Mouse (Mus musculus) urinary bladder, postnatal 36 days (tissue): ENCODE measurements around the gene Rnf135.
"Not testable (repeated sequence)": the region's sequence is repeated elsewhere in the genome, so short reads cannot be mapped to it uniquely, and the experiment has no call there.

ENCODE experiments used
- DNase-seq, 2 experiments: peaks; one replicate each; pipeline ENCODE4 v3.0.0; 2022; ENCODE audit warnings: low spot score in 2 of 2, mixed read lengths in 1 of 2

Gene Rnf135

DNA sequence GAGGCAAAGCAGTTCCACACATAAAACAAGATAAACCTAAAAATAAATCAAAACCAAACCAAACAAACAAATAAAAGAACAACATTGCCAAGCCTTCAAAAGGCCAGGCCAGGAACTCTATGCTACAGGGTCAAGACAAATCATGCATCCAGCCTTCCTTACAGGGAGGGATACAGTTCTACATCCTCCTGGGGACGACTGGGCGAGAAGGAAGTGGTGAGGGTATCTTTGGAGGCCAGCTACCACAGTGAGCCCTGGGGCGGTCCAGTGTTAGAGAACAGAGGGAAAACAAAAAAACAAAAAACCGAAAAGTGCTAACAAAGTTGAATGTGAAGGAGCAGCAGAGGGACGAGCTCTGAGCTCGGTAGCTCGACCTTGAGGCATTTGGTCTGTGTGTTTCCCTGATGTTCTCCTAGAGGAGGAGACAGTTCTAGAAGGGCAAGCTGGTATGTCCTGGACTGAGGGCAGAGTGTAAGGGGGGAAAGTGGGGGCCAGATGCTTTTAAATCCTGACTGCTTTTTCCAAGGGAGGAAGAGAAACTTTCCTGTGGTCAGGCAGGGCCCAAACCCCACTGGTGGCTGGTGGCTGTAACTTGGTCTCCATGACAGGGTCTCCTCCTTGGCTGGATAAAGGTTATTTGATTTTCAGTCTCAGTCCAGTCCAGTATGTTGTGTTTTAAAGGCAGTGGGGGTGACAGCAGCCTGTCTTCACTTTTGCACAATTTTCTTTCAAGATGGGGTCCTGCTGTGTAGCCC is 20.1 kb upstream of the Rnf135 start:
- no peak for DNase-seq

DNA sequence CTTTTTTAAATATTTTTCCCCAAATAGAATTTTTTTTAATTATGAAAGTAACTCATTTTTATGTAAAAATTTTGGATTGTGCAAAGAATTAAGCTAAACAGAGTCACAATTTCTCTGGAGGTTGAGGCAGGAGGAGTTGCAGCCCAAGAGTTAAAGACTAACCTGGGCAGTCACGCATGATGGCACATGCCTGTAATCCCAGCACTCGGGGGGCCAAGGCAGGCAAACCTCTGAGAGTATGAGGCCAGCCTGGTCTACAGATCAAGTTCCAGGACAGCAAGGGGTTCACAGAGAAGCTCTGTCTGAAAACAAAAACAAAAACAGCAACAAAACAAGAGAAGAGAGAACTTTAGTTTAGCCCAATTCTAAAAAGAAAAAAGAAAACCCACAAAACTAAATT is 19.4 kb upstream of the Rnf135 start:
- no peak for DNase-seq

GRCm38 (mm10) chr11:80168121-80168520 is 15.5 kb upstream of the Rnf135 start:
- DNase-seq, result no peak

GRCm38 (mm10) chr11:80168611-80169249 is 14.9 kb upstream of the Rnf135 start:
- DNase-seq, result no peak

DNA sequence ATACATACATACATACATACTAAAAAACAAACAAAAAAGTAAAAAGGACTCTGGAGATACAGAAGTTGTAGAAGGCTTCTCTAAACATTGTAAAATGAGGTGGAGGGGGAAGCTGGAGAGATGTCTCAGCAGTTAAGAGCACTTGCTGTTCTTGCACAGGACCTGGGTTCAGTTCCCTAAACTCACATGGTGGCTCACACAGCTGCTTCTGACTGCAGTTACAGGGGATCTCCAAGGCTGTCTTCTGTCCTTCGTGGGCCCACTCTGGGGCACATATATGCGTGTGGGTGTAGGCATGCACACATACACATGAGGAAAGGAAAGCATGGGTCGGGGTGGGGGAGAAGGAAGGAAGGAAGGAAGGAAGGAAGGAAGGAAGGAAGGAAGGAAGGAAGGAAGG is 14.0 kb upstream of the Rnf135 start:
- DNase-seq, result no peak

- DNase-seq, result no peak
Observed at GRCm38 (mm10) chr11:80170351-80170750, 13.3 kb upstream of the Rnf135 start.

GRCm38 (mm10) chr11:80171884-80172283 is 11.8 kb upstream of the Rnf135 start:
- DNase-seq, result no peak

- no peak for DNase-seq
Observed at GRCm38 (mm10) chr11:80173963-80174670, 9.5 kb upstream of the Rnf135 start.

DNA sequence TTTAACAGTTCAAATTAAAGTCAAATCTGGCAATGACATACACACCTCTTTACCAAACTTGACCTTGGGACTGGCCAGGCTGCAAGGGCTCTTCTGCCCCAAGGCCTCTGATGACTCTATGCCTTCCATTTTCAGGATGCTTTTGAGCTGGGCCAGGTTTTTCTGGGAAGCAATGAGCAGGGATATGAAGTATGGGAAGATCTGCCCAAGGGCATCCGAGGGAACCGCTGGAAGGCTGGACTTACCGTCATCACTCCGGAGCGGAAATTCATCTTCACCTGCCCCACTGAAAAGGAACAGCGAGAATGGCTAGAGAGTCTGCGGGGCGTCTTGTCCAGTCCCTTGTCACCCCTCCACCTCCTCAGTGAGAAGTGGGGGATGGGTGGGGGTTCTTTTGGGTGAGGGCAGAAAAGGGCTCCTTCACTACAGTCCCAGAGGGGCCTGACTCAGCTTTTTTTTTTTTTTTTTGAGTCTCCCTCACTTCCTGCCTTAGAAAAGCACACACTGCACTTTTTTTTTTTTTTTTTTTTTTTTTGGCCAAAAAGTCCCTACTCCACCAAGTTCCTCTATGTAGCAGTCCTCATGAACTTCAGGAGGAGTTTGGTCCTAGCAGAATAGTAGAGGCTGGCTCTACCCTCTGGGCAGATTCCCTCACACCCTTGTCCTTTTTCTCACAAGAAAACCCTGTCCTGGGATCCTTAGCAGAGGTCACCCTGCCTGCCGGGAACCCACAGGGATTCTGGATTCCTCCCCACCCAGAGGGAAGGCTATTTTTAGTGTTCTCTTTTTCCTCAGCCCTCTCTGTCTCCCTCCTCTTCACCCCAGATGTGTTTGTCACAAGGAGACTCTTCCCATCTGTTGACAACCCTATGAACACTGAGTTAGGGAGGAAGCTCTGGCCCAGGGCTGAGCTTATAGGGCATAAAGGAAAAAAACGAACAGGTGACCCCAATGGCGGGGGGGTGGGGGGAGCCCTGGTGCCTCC is 6.4 kb upstream of the Rnf135 start:
- no peak for DNase-seq

- no peak for DNase-seq
Observed at GRCm38 (mm10) chr11:80178316-80178715, 5.3 kb upstream of the Rnf135 start.

DNA sequence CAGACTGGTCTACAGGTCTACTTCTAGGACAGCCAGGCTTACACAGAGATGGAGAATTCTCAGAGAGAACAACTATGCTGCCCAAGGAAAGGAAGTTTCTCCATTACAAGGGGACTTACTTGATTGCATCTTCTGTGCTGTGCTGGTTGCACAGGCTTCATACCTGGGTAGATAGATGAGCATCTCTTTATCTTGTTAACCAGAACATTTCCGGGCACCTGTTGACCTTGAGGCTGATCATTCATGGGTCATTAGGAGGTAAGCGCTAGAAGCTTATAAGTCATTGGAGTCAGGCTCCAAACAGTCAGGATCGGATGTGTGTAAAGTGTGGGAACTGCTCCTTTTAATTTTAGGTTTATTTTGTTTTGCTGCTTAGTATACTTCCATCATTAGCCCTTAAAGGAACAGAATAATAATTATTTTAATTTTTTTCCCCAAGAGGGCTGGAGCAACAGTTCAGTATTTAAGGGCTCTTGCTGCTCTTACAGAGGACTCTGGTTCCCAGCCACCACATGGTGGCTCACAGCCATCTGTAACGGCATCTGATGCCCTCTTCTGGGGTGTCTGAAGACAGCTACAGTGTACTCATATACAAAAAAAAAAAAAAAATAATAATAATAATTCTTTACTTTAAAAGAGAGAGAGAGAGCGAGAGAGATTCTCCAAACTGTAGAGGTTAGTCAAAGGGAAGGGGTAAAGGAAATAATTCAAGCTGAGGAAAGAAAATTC is 2.5 kb upstream of the Rnf135 start:
- no peak for DNase-seq

- not testable (repeated sequence) for DNase-seq
Observed at GRCm38 (mm10) chr11:80183054-80183704, 472 bp upstream of the Rnf135 start.

- no peak for DNase-seq
Observed at GRCm38 (mm10) chr11:80184531-80185071, 950 bp downstream of the Rnf135 start.

- DNase-seq, result not testable (repeated sequence)
Observed at GRCm38 (mm10) chr11:80185441-80185976, 1.9 kb downstream of the Rnf135 start.

DNA sequence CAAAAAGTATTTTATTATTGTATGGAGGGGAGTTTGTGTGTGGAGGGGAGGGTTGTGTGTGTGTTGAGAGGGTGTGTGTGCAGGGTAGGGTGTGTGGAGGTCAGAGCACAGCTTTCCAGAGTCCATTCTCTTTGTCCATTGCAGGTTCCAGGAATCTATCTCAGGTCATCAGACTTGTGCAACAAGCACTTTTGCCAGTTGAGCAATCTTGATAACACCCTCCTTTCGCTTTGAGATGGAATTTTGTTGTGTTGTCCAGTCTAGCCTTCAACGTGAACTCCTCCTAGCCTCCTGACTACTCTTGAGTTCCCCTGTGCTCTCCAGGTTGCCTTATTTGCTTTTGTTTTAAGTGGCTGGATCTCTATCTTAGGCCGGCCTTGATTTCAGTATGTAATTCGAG is 6.6 kb downstream of the Rnf135 start:
- DNase-seq, result no peak

GRCm38 (mm10) chr11:80193827-80194226 is 10.2 kb downstream of the Rnf135 start:
- DNase-seq, result no peak

- DNase-seq, result no peak
Observed at GRCm38 (mm10) chr11:80196351-80196750, 12.7 kb downstream of the Rnf135 start.

- no peak for DNase-seq
Observed at GRCm38 (mm10) chr11:80199316-80199715, 15.7 kb downstream of the Rnf135 start.

- DNase-seq, result no peak
Observed at GRCm38 (mm10) chr11:80199773-80200172, 16.1 kb downstream of the Rnf135 start.

- DNase-seq, result no peak
Observed at GRCm38 (mm10) chr11:80200326-80200725, 16.7 kb downstream of the Rnf135 start.
